Mouse (Mus musculus): ENCODE measurements around the gene H1foo. TPM values are rescaled to one million over a fixed set of nuclear protein-coding genes. Genes with fewer than 3 reads are reported as not detected.

H1foo gene
- polyA plus RNA-seq, 1 experiment from 2014 or later: not detected

GRCm38 (mm10) chr6:115931639-115932038 lies 13.1 kb upstream of the H1foo start, which contains the start of gene Rho:
Gene Rho (plus strand): TSS chr6:115931748.
- H3K4me2 ChIP-seq (replicated peaks): no peak within 1 kb of the TSS
- no peak for ATAC-seq (ENCODE audit: low FRiP score, low read depth)
- no peak within 1 kb of the TSS for H3K4me3 ChIP-seq
- H3K9me3 ChIP-seq: no peaks in the 10 kb centered on the region
- H3K27me3 ChIP-seq: peaks cover 3% of the 10 kb centered on the region; the same call in 1 of the 2 replicates
- peaks cover 17% of the 10 kb centered on the region for H3K4me1 ChIP-seq
- H3K27ac ChIP-seq: no peak within 1 kb of the TSS
- H3K36me3 ChIP-seq: no peaks in the 10 kb centered on the region
- H3K9ac ChIP-seq: no peak within 1 kb of the TSS
- WGBS: 82% methylated on average over 14 of the region's 14 CpGs

- Histone ChIP-seq H3K27me3 (no peaks in the 10 kb centered on the region), H3K27ac (no peak overlapping the region), H3K9ac (no peak overlapping the region), H3K4me2 (replicated peaks) (no peak overlapping the region), H3K4me1 (peaks cover 10% of the 10 kb centered on the region), H3K4me3 (no peak overlapping the region), H3K36me3 (no peaks in the 10 kb centered on the region), H3K9me3 (no peaks in the 10 kb centered on the region)
- WGBS: 92% methylated on average over 3 of the region's 3 CpGs
- no peak for ATAC-seq (ENCODE audit: low FRiP score, low read depth)
Observed at GRCm38 (mm10) chr6:115932391-115932790, 12.3 kb upstream of the H1foo start.

GRCm38 (mm10) chr6:115935544-115935943 lies 9.2 kb upstream of the H1foo start:
- no peaks in the 10 kb centered on the region for H3K9me3 ChIP-seq
- H3K4me1 ChIP-seq: no peaks in the 10 kb centered on the region
- no peak overlapping the region for H3K4me3 ChIP-seq
- no peaks in the 10 kb centered on the region for H3K36me3 ChIP-seq
- H3K9ac ChIP-seq: no peak overlapping the region
- 82% methylated on average over 8 of the region's 8 CpGs for WGBS
- H3K27ac ChIP-seq: no peak overlapping the region
- ATAC-seq (ENCODE audit: low FRiP score, low read depth): no peak
- H3K27me3 ChIP-seq: no peaks in the 10 kb centered on the region
- no peak overlapping the region for H3K4me2 ChIP-seq (replicated peaks)

- Histone ChIP-seq H3K4me2 (replicated peaks) (no peak overlapping the region), H3K9ac (no peak overlapping the region), H3K36me3 (no peaks in the 10 kb centered on the region), H3K27me3 (no peaks in the 10 kb centered on the region), H3K27ac (no peak overlapping the region), H3K9me3 (no peaks in the 10 kb centered on the region), H3K4me3 (no peak overlapping the region), H3K4me1 (0 out of 2 replicates have a peak, but pooled peaks cover 5% of the 10 kb centered on the region)
- WGBS: 80% methylated on average over 2 of the region's 2 CpGs
- no peak for ATAC-seq (ENCODE audit: low FRiP score, low read depth)
Observed at GRCm38 (mm10) chr6:115938011-115938410, 6.7 kb upstream of the H1foo start.

- H3K9me3 ChIP-seq: no peaks in the 10 kb centered on the region
- no peaks in the 10 kb centered on the region for H3K36me3 ChIP-seq
- no peak for ATAC-seq (ENCODE audit: low FRiP score, low read depth)
- WGBS: 63% methylated on average over 1 of the region's 1 CpGs
- no peak overlapping the region for H3K27ac ChIP-seq
- H3K4me3 ChIP-seq: no peak overlapping the region
- H3K4me2 ChIP-seq (replicated peaks): no peak overlapping the region
- H3K27me3 ChIP-seq: no peaks in the 10 kb centered on the region
- H3K9ac ChIP-seq: no peak overlapping the region
- 0 out of 2 replicates have a peak, but pooled peaks cover 5% of the 10 kb centered on the region for H3K4me1 ChIP-seq
Observed at GRCm38 (mm10) chr6:115938798-115939197, 5.9 kb upstream of the H1foo start.

- WGBS: 89% methylated on average over 1 of the region's 1 CpGs
- no peak overlapping the region for H3K9ac ChIP-seq
- no peak overlapping the region for H3K4me3 ChIP-seq
- ATAC-seq (ENCODE audit: low FRiP score, low read depth): no peak
- H3K4me2 ChIP-seq (replicated peaks): no peak overlapping the region
- H3K4me1 ChIP-seq: 0 out of 2 replicates have a peak, but pooled peaks cover 5% of the 10 kb centered on the region
- H3K36me3 ChIP-seq: no peaks in the 10 kb centered on the region
- no peaks in the 10 kb centered on the region for H3K27me3 ChIP-seq
- no peaks in the 10 kb centered on the region for H3K9me3 ChIP-seq
- H3K27ac ChIP-seq: no peak overlapping the region
Observed at GRCm38 (mm10) chr6:115940603-115941002, 4.1 kb upstream of the H1foo start.

GRCm38 (mm10) chr6:115941128-115941527 lies 3.6 kb upstream of the H1foo start:
- no peak for ATAC-seq (ENCODE audit: low FRiP score, low read depth)
- no peak overlapping the region for H3K4me2 ChIP-seq (replicated peaks)
- no peaks in the 10 kb centered on the region for H3K36me3 ChIP-seq
- no peak overlapping the region for H3K4me3 ChIP-seq
- WGBS: 22% methylated on average over 5 of the region's 12 CpGs
- no peaks in the 10 kb centered on the region for H3K27me3 ChIP-seq
- no peak overlapping the region for H3K27ac ChIP-seq
- no peaks in the 10 kb centered on the region for H3K9me3 ChIP-seq
- no peak overlapping the region for H3K9ac ChIP-seq
- H3K4me1 ChIP-seq: 0 out of 2 replicates have a peak, but pooled peaks cover 5% of the 10 kb centered on the region

- no peak overlapping the region for H3K4me2 ChIP-seq (replicated peaks)
- no peak for ATAC-seq (ENCODE audit: low FRiP score, low read depth)
- no peak overlapping the region for H3K9ac ChIP-seq
- 80% methylated on average over 9 of the region's 9 CpGs for WGBS
- H3K4me3 ChIP-seq: no peak overlapping the region
- H3K27ac ChIP-seq: no peak overlapping the region
- H3K4me1 ChIP-seq: 0 out of 2 replicates have a peak, but pooled peaks cover 5% of the 10 kb centered on the region
- no peaks in the 10 kb centered on the region for H3K36me3 ChIP-seq
- H3K27me3 ChIP-seq: no peaks in the 10 kb centered on the region
- no peaks in the 10 kb centered on the region for H3K9me3 ChIP-seq
Observed at GRCm38 (mm10) chr6:115943498-115944427, 975 bp upstream of the H1foo start.

- Histone ChIP-seq H3K4me3 (no peak overlapping the region), H3K4me1 (0 out of 2 replicates have a peak, but pooled peaks cover 5% of the 10 kb centered on the region)
Observed at GRCm38 (mm10) chr6:115945633-115946032, 895 bp downstream of the H1foo start.

GRCm38 (mm10) chr6:115946389-115946788 lies 1.7 kb downstream of the H1foo start:
- Histone ChIP-seq H3K4me2 (replicated peaks) (no peak overlapping the region), H3K9me3 (no peaks in the 10 kb centered on the region), H3K4me3 (no peak overlapping the region), H3K27me3 (no peaks in the 10 kb centered on the region), H3K27ac (no peak overlapping the region), H3K9ac (no peak overlapping the region), H3K36me3 (no peaks in the 10 kb centered on the region), H3K4me1 (0 out of 2 replicates have a peak, but pooled peaks cover 2% of the 10 kb centered on the region)
- ATAC-seq (ENCODE audit: low FRiP score, low read depth): no peak
- 79% methylated on average over 6 of the region's 6 CpGs for WGBS

More at GRCm38 (mm10) chr6:115945633-115946032, 895 bp downstream of the H1foo start:
- Histone ChIP-seq H3K4me2 (replicated peaks) (no peak overlapping the region), H3K9me3 (no peaks in the 10 kb centered on the region), H3K36me3 (no peaks in the 10 kb centered on the region), H3K27me3 (no peaks in the 10 kb centered on the region), H3K27ac (no peak overlapping the region), H3K9ac (no peak overlapping the region)
- WGBS: 79% methylated on average over 8 of the region's 8 CpGs
- ATAC-seq (ENCODE audit: low FRiP score, low read depth): no peak

- no peak overlapping the region for H3K4me2 ChIP-seq (replicated peaks)
- no peak overlapping the region for H3K27ac ChIP-seq
- no peaks in the 10 kb centered on the region for H3K27me3 ChIP-seq
- H3K9me3 ChIP-seq: no peaks in the 10 kb centered on the region
- peaks cover 37% of the 10 kb centered on the region for H3K4me1 ChIP-seq
- no peaks in the 10 kb centered on the region for H3K36me3 ChIP-seq
- WGBS: 83% methylated on average over 9 of the region's 9 CpGs
- ATAC-seq (ENCODE audit: low FRiP score, low read depth): no peak
- 0 out of 2 replicates have a peak overlapping the region, but pooled peaks have one; percentile 25 for H3K9ac ChIP-seq
- H3K4me3 ChIP-seq: no peak overlapping the region
Observed at GRCm38 (mm10) chr6:115954506-115955074, 9.9 kb downstream of the H1foo start.

- Histone ChIP-seq H3K4me1 (peaks cover 41% of the 10 kb centered on the region), H3K9me3 (no peaks in the 10 kb centered on the region), H3K27me3 (no peaks in the 10 kb centered on the region), H3K36me3 (no peaks in the 10 kb centered on the region), H3K9ac (no peak overlapping the region), H3K27ac (no peak overlapping the region), H3K4me3 (no peak overlapping the region), H3K4me2 (replicated peaks) (no peak overlapping the region)
- no peak for ATAC-seq (ENCODE audit: low FRiP score, low read depth)
- 84% methylated on average over 4 of the region's 4 CpGs for WGBS
Observed at GRCm38 (mm10) chr6:115955169-115955568, 10.4 kb downstream of the H1foo start.

Data from limb, embryonic 13.5 days (tissue).